Mouse (Mus musculus) lung, postnatal 4 days (tissue): ENCODE results near the gene Celf1.
A peak's percentile ranks its signal among the peaks of the same experiment; 100 is the strongest.

Experiments used
- DNase-seq, 2 experiments: peaks; one replicate each; pipeline ENCODE4 v3.0.0; 2021

The Celf1 gene

GRCm38 (mm10) chr2:91064211-91064610, 124.0 kb downstream of the Celf1 start:
- DNase-seq: no peak

- peak in 1 of 2 experiments; percentile 69 for DNase-seq
Observed at GRCm38 (mm10) chr2:91065544-91065943, 125.4 kb downstream of the Celf1 start.

GRCm38 (mm10) chr2:91066455-91066854, 126.3 kb downstream of the Celf1 start:
- DNase-seq: no peak

GRCm38 (mm10) chr2:91068162-91068871, 128.1 kb downstream of the Celf1 start:
- no peak for DNase-seq

- no peak for DNase-seq
Observed at GRCm38 (mm10) chr2:91068872-91069165, 128.6 kb downstream of the Celf1 start.
